Mouse (Mus musculus) mature B cell (primary cell): ENCODE data around the gene Dock2.
"Not testable (repeated sequence)": the region's sequence is repeated elsewhere in the genome, so short reads cannot be mapped to it uniquely, and the experiment has no call there.

ENCODE experiments used
- in situ Hi-C: fragments of 300-500 bp; cut with MboI; formaldehyde crosslinking; loops from 2 replicates; pipeline ENCODE4 v1.14.3; 2019

Dock2 gene

GRCm38 (mm10) chr11:34783587-34784043 is at the start of gene Dock2:
Dock2 (minus strand) TSS chr11:34783892.
- in situ Hi-C loops: no loop called here

- in situ Hi-C loops: loop anchor here (25.0 kb wide), 4 partner anchors 255 to 1005 kb away; partner anchors contain the start of genes Pank3 and Rars
Measured at GRCm38 (mm10) chr11:34832678-34833077, 49.0 kb upstream of the Dock2 start.

- in situ Hi-C loops: loop anchor here (25.0 kb wide), 4 partner anchors 259 to 1009 kb away; partner anchors contain the start of genes Pank3 and Rars
Measured at GRCm38 (mm10) chr11:34827803-34828202, 44.1 kb upstream of the Dock2 start.

- in situ Hi-C loops: loop anchor here (25.0 kb wide), 4 partner anchors 260 to 1010 kb away; partner anchors contain the start of genes Pank3 and Rars
Measured at GRCm38 (mm10) chr11:34826940-34827339, 43.2 kb upstream of the Dock2 start.

GRCm38 (mm10) chr11:34824791-34825190 is 41.1 kb upstream of the Dock2 start:
- in situ Hi-C loops: loop anchor here (25.0 kb wide), 4 partner anchors 263 to 1013 kb away; partner anchors contain the start of genes Pank3 and Rars

GRCm38 (mm10) chr11:34814767-34815166 is 31.1 kb upstream of the Dock2 start:
- in situ Hi-C loops: no loop called here

GRCm38 (mm10) chr11:34814319-34814718 is 30.6 kb upstream of the Dock2 start:
- in situ Hi-C loops: no loop called here

- in situ Hi-C loops: not testable (repeated sequence)
Measured at GRCm38 (mm10) chr11:34805026-34805425, 21.3 kb upstream of the Dock2 start.

GRCm38 (mm10) chr11:34798066-34798465 is 14.4 kb upstream of the Dock2 start:
- in situ Hi-C loops: not testable (repeated sequence)

GRCm38 (mm10) chr11:34796097-34796496 is 12.4 kb upstream of the Dock2 start:
- in situ Hi-C loops: no loop called here

GRCm38 (mm10) chr11:34791872-34792271 is 8.2 kb upstream of the Dock2 start:
- in situ Hi-C loops: no loop called here

GRCm38 (mm10) chr11:34784864-34785263 is 1.2 kb upstream of the Dock2 start:
- in situ Hi-C loops: no loop called here

GRCm38 (mm10) chr11:34782516-34783430 is 919 bp downstream of the Dock2 start:
- in situ Hi-C loops: no loop called here

GRCm38 (mm10) chr11:34780786-34781185 is 2.9 kb downstream of the Dock2 start:
- in situ Hi-C loops: no loop called here

GRCm38 (mm10) chr11:34779966-34780365 is 3.7 kb downstream of the Dock2 start:
- in situ Hi-C loops: no loop called here

GRCm38 (mm10) chr11:34778351-34778750 is 5.3 kb downstream of the Dock2 start:
- in situ Hi-C loops: no loop called here

GRCm38 (mm10) chr11:34777529-34777928 is 6.2 kb downstream of the Dock2 start:
- in situ Hi-C loops: no loop called here

GRCm38 (mm10) chr11:34776054-34776453 is 7.6 kb downstream of the Dock2 start:
- in situ Hi-C loops: no loop called here

GRCm38 (mm10) chr11:34774636-34775035 is 9.1 kb downstream of the Dock2 start:
- in situ Hi-C loops: no loop called here

- in situ Hi-C loops: no loop called here
Measured at GRCm38 (mm10) chr11:34773304-34773895, 10.3 kb downstream of the Dock2 start.

GRCm38 (mm10) chr11:34771221-34771986 is 12.3 kb downstream of the Dock2 start:
- in situ Hi-C loops: no loop called here

GRCm38 (mm10) chr11:34770666-34771065 is 13.0 kb downstream of the Dock2 start:
- in situ Hi-C loops: no loop called here
